Mouse (Mus musculus) neural tube, embryonic 14.5 days (tissue): ENCODE results near the gene Megf8. TPM values are rescaled to one million over a fixed set of nuclear protein-coding genes. Genes with fewer than 3 reads are reported as not detected.

Source experiments
- ATAC-seq: fragments of 200-750 bp; cut with Nextera tagmentation; 2 replicates; pipeline ENCODE4 v1.8.0; 2017; ENCODE audit warnings: low read depth, mild to moderate bottlenecking, moderate TSS enrichment, moderate library complexity
- H3K27ac ChIP-seq: fragments of 300-500 bp; sonication (generic); 2 replicates; pipeline ENCODE4 v1.5.1; 2014; ENCODE audit warnings: low read depth, mild to moderate bottlenecking, control low read depth, low read length, moderate library complexity, mixed read lengths
- H3K27me3 ChIP-seq: fragments of 300-500 bp; sonication (generic); 2 replicates; pipeline ENCODE4 v1.6.1; 2014; ENCODE audit warnings: low read length; ENCODE audit not compliant: control insufficient read depth, insufficient read depth
- H3K36me3 ChIP-seq: fragments of 300-500 bp; sonication (generic); 2 replicates; pipeline ENCODE4 v1.6.1; 2014; ENCODE audit warnings: low read length, mixed read lengths; ENCODE audit not compliant: control insufficient read depth, insufficient read depth
- H3K4me1 ChIP-seq: fragments of 300-500 bp; sonication (generic); 2 replicates; pipeline ENCODE4 v1.6.1; 2014; ENCODE audit warnings: low read length; ENCODE audit not compliant: control insufficient read depth, insufficient read depth
- H3K4me2 ChIP-seq: fragments of 300-500 bp; sonication (generic); 2 replicates; pipeline ENCODE4 v1.6.1; 2014; ENCODE audit warnings: mild to moderate bottlenecking, low read depth, low read length, control low read depth
- H3K4me3 ChIP-seq: fragments of 300-500 bp; sonication (generic); 2 replicates; pipeline ENCODE4 v1.5.1; 2014; ENCODE audit warnings: low read depth, low read length, control low read depth, mixed read lengths
- H3K9ac ChIP-seq: fragments of 300-500 bp; sonication (generic); replicated peaks from 2 replicates; pipeline ENCODE4 v1.6.1; 2014; ENCODE audit warnings: low read depth, mild to moderate bottlenecking, control low read depth, low read length, mixed read lengths
- H3K9me3 ChIP-seq: fragments of 300-500 bp; sonication (generic); 2 replicates; pipeline ENCODE4 v1.6.1; 2016; ENCODE audit warnings: low read length; ENCODE audit not compliant: control insufficient read depth
- WGBS: fragments of 180-500 bp; shearing (Covaris S2); extraction: QIAGEN DNeasy Blood & Tissue Kit; methylation state at CpG from one replicate; pipeline ENCODE4 v1.1.7; 2014; 5-methylcytosine and 5-hydroxymethylcytosine counted together
- polyA plus RNA-seq: library from polyadenylated mRNA; unstranded; fragments of >200 nt; fragmentation: Nextera tagmentation; extraction: Ambion mirVana; gene quantifications from 2 replicates; pipeline ENCODE4 v1.2.1, GENCODE M21; 2014

Gene Megf8
- polyA plus RNA-seq, 1 experiment from 2014 or later, result 22.6 TPM

GRCm38 (mm10) chr7:25278341-25279075, 38.5 kb upstream of the Megf8 start:
- H3K27ac ChIP-seq, result peak overlapping the region; percentile 98
- peak overlapping the region; percentile 74 for H3K9ac ChIP-seq
- no peaks in the 10 kb centered on the region for H3K9me3 ChIP-seq
- under 1% methylated on average over 48 of the region's 60 CpGs for WGBS
- peaks cover 11% of the 10 kb centered on the region; the same call in 1 of the 2 replicates for H3K36me3 ChIP-seq
- H3K27me3 ChIP-seq, result no peaks in the 10 kb centered on the region
- H3K4me1 ChIP-seq, result peaks cover 49% of the 10 kb centered on the region
- H3K4me3 ChIP-seq, result peak overlapping the region; percentile 76
- peak overlapping the region; percentile 90 for H3K4me2 ChIP-seq
- ATAC-seq, result peak; percentile 70

GRCm38 (mm10) chr7:25279076-25279860, 37.7 kb upstream of the Megf8 start:
- Histone ChIP-seq H3K4me3 (peak overlapping the region; percentile 76), H3K4me1 (peaks cover 53% of the 10 kb centered on the region), H3K27ac (peak overlapping the region; percentile 98), H3K9ac (peak overlapping the region; percentile 74), H3K36me3 (peaks cover 6% of the 10 kb centered on the region; the same call in 1 of the 2 replicates), H3K9me3 (no peaks in the 10 kb centered on the region), H3K27me3 (no peaks in the 10 kb centered on the region), H3K4me2 (peak overlapping the region; percentile 90)
- WGBS, result 0% methylated on average over 39 of the region's 49 CpGs
- ATAC-seq, result peak; percentile 60

GRCm38 (mm10) chr7:25279861-25280791, 36.8 kb upstream of the Megf8 start:
- H3K36me3 ChIP-seq, result peaks cover 8% of the 10 kb centered on the region

GRCm38 (mm10) chr7:25281166-25281733, 35.7 kb upstream of the Megf8 start:
- Histone ChIP-seq H3K4me2 (peak overlapping the region; percentile 90), H3K36me3 (peaks cover 14% of the 10 kb centered on the region), H3K9me3 (no peaks in the 10 kb centered on the region), H3K9ac (peak overlapping the region; percentile 76), H3K27me3 (no peaks in the 10 kb centered on the region), H3K27ac (peak overlapping the region; percentile 98), H3K4me3 (peak overlapping the region; percentile 76), H3K4me1 (peaks cover 54% of the 10 kb centered on the region)
- WGBS, result 20% methylated on average over 12 of the region's 12 CpGs
- no peak for ATAC-seq

More at GRCm38 (mm10) chr7:25279861-25280791, 36.8 kb upstream of the Megf8 start:
- peak overlapping the region; percentile 98 for H3K27ac ChIP-seq
- H3K9me3 ChIP-seq, result no peaks in the 10 kb centered on the region
- H3K27me3 ChIP-seq, result no peaks in the 10 kb centered on the region
- under 1% methylated on average over 6 of the region's 6 CpGs for WGBS
- no peak; the same call in 1 of the 2 replicates for ATAC-seq
- H3K4me2 ChIP-seq, result peak overlapping the region; percentile 90
- H3K9ac ChIP-seq, result peak overlapping the region; percentile 76
- peak overlapping the region; percentile 76 for H3K4me3 ChIP-seq
- peaks cover 57% of the 10 kb centered on the region for H3K4me1 ChIP-seq

DNA sequence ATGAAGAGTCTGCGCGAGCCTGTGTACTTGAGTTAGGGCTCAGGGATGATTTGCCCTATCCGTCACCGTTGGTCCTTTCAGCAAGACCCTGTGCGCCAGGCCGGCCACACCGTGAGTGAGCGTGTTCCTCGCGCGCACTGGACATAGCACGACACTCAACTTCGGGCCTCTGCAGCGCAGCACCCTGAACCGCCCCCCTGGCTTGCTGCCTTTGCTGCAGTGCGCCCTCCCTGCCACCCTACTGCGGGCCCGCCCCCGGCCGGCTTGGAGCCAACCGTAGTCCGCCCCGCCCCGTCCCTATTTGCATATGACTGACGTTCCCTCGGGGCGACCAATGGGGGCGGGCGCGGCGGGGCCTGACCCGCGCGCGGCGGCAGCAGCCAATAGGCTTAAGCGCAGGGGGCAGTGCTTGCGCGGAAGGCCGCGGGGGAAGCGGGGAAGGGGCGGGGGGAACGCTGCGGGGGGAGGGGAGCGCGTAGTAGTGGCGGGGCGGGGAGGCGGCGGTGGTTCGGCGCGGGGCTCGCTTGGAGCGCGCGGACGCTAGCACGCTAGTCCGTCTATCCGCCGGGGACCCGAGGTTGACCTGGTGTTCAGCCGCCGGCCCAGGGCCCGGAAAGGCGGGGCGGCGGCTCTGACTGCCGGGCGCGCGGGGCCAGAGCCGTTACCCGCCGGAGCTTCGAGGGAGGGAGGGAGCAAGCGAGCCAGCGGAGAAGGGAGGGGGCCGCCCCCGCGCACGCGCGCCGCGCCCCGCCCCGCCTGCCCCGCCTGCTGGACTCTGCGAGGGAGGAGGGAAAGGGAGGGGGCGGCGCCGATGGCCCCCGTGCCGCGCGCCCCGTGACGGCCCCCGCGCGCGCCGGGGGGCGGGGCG, 35.0 kb upstream of the Megf8 start:
- under 1% methylated on average over 62 of the region's 108 CpGs for WGBS
- no peaks in the 10 kb centered on the region for H3K9me3 ChIP-seq
- peaks cover 54% of the 10 kb centered on the region for H3K4me1 ChIP-seq
- peak; percentile 69 for ATAC-seq
- peak overlapping the region; percentile 90 for H3K4me2 ChIP-seq
- peaks cover 19% of the 10 kb centered on the region for H3K36me3 ChIP-seq
- no peaks in the 10 kb centered on the region for H3K27me3 ChIP-seq
- peak overlapping the region; percentile 76 for H3K9ac ChIP-seq
- H3K27ac ChIP-seq, result peak overlapping the region; percentile 98
- H3K4me3 ChIP-seq, result peak overlapping the region; percentile 76

DNA sequence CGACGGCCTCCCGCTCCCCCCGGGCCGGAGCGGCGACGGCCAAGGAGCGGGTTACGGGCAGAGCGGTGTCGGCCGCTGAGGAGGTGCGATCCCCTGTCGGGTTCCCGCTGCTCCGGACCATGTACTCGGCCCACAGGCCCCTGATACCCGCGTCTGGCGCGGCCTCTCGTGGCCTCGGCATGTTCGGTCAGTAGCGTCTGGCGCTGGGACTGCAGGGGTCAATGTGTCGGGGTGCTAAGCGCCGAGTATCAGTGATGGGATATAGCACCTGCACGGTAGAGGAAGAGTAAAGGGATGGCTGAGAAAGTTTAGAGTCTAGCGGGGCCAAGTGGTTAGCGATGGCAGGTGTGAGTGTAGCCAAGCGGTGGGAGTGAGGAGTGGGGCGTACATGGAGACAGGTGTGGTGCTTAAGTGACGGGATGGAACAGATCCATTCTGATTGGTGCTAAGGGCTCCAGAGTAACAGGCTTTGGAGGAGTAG, 34.2 kb upstream of the Megf8 start:
- H3K4me3 ChIP-seq, result peak overlapping the region; percentile 76
- H3K9me3 ChIP-seq, result no peaks in the 10 kb centered on the region
- H3K27me3 ChIP-seq, result no peaks in the 10 kb centered on the region
- under 1% methylated on average over 28 of the region's 36 CpGs for WGBS
- H3K4me2 ChIP-seq, result peak overlapping the region; percentile 90
- ATAC-seq, result peak; percentile 1; the same call in 1 of the 2 replicates
- peaks cover 48% of the 10 kb centered on the region for H3K4me1 ChIP-seq
- peak overlapping the region; percentile 76 for H3K9ac ChIP-seq
- H3K27ac ChIP-seq, result peak overlapping the region; percentile 98
- H3K36me3 ChIP-seq, result peaks cover 27% of the 10 kb centered on the region

GRCm38 (mm10) chr7:25283637-25284036, 33.3 kb upstream of the Megf8 start:
- peaks cover 35% of the 10 kb centered on the region for H3K36me3 ChIP-seq
- 24% methylated on average over 5 of the region's 5 CpGs for WGBS
- no peaks in the 10 kb centered on the region for H3K27me3 ChIP-seq
- peaks cover 44% of the 10 kb centered on the region for H3K4me1 ChIP-seq
- H3K9ac ChIP-seq, result peak overlapping the region; percentile 76
- H3K4me2 ChIP-seq, result peak overlapping the region; percentile 90
- peak overlapping the region; percentile 98 for H3K27ac ChIP-seq
- H3K9me3 ChIP-seq, result no peaks in the 10 kb centered on the region
- peak overlapping the region; percentile 76 for H3K4me3 ChIP-seq
- no peak for ATAC-seq
